In genomic region chr14:78632747-78633146, GRCm38 (mm10) we compare ENCODE assay signal across 19 mouse cellular contexts.
DNase-seq lines count a peak whose midpoint lies in the region; ATAC-seq and TF ChIP-seq lines count a peak whose summit lies in the region.
"Had no signal": no experiment of that assay in that cellular context is flagged by ENCODE, and none has a peak within 500 bp of the region (broad histone marks: within the 10 kb centered on the region; RNA-seq: fewer than 3 reads in every experiment).

No protein-coding gene starts in this region.

- H3K36me3 ChIP-seq in forebrain, postnatal 0 days (ENCODE audit: insufficient read depth), result no peaks in the 10 kb centered on the region
- no peaks in the 10 kb centered on the region for H3K36me3 ChIP-seq in forebrain, embryonic 13.5 days (ENCODE audit: poor library complexity, severe bottlenecking)
- no peaks in the 10 kb centered on the region for H3K36me3 ChIP-seq in hindbrain, embryonic 12.5 days
- no peaks in the 10 kb centered on the region for H3K36me3 ChIP-seq in hindbrain, embryonic 16.5 days (ENCODE audit: control insufficient read depth, insufficient read depth, low read length)
- H3K36me3 ChIP-seq in midbrain, embryonic 13.5 days, result no peaks in the 10 kb centered on the region
- no peaks in the 10 kb centered on the region for H3K36me3 ChIP-seq in midbrain, embryonic 15.5 days (replicated peaks)
- H3K36me3 ChIP-seq: embryonic facial prominence, embryonic 12.5 days; heart, embryonic 12.5 days; hindbrain, embryonic 15.5 days had no signal

- peak overlapping the region; percentile 41; the same call in 1 of the 2 replicates for H3K27ac ChIP-seq in forebrain, postnatal 0 days (ENCODE audit: low read depth, low read length)
- no peak overlapping the region for H3K27ac ChIP-seq in forebrain, embryonic 13.5 days
- no peak overlapping the region for H3K27ac ChIP-seq in hindbrain, embryonic 12.5 days
- no peak overlapping the region for H3K27ac ChIP-seq in hindbrain, embryonic 16.5 days (ENCODE audit: low read depth, low read length)
- H3K27ac ChIP-seq in midbrain, embryonic 13.5 days, result no peak overlapping the region
- H3K27ac ChIP-seq in midbrain, embryonic 15.5 days, result no peak overlapping the region
- H3K27ac ChIP-seq in olfactory bulb, adult 2 months (ENCODE audit: insufficient read depth, low read depth, low read length), result peak overlapping the region; percentile 58; the same call in 1 of the 2 replicates
- H3K27ac ChIP-seq: embryonic facial prominence, embryonic 12.5 days; hindbrain, embryonic 15.5 days had no signal

- WGBS in forebrain, postnatal 0 days, result 70% methylated on average over 6 of the region's 6 CpGs
- WGBS in forebrain, embryonic 13.5 days, result 86% methylated on average over 6 of the region's 6 CpGs
- WGBS in hindbrain, embryonic 12.5 days, result 70% methylated on average over 6 of the region's 6 CpGs
- WGBS in hindbrain, embryonic 16.5 days, result 45% methylated on average over 6 of the region's 6 CpGs
- 67% methylated on average over 6 of the region's 6 CpGs for WGBS in midbrain, embryonic 13.5 days
- 65% methylated on average over 6 of the region's 6 CpGs for WGBS in midbrain, embryonic 15.5 days
- 52% methylated on average over 6 of the region's 6 CpGs for WGBS in olfactory bulb, adult 2 months

- no peaks in the 10 kb centered on the region for H3K9me3 ChIP-seq in forebrain, postnatal 0 days (ENCODE audit: low read length)
- no peaks in the 10 kb centered on the region for H3K9me3 ChIP-seq in forebrain, embryonic 13.5 days (replicated peaks)
- no peaks in the 10 kb centered on the region for H3K9me3 ChIP-seq in hindbrain, embryonic 12.5 days (replicated peaks)
- no peaks in the 10 kb centered on the region for H3K9me3 ChIP-seq in hindbrain, embryonic 16.5 days (ENCODE audit: control insufficient read depth, low read length)
- H3K9me3 ChIP-seq in midbrain, embryonic 13.5 days, result no peaks in the 10 kb centered on the region
- no peaks in the 10 kb centered on the region for H3K9me3 ChIP-seq in midbrain, embryonic 15.5 days
- H3K9me3 ChIP-seq: embryonic facial prominence, embryonic 12.5 days; heart, embryonic 12.5 days; hindbrain, embryonic 15.5 days had no signal

- peak; percentile 88 for ATAC-seq in forebrain, postnatal 0 days
- ATAC-seq in forebrain, embryonic 13.5 days, result no peak
- ATAC-seq in hindbrain, embryonic 12.5 days (ENCODE audit: low FRiP score), result 0 out of 2 replicates have a peak, but pooled peaks have one; percentile 43
- ATAC-seq in hindbrain, embryonic 16.5 days, result no peak
- 0 out of 2 replicates have a peak, but pooled peaks have one; percentile 30 for ATAC-seq in midbrain, embryonic 13.5 days
- no peak for ATAC-seq in midbrain, embryonic 15.5 days (replicated peaks)
- ATAC-seq: activated CD4-positive, CD25-positive, alpha-beta regulatory T cell, adult 4 months; Patski had no signal

- no peak for TF ChIP-seq POLR2A in olfactory bulb, adult 2 months (IDR thresholded peaks at IDR 0.05; ENCODE audit: insufficient read depth, low read depth, low read length)

- no peaks in the 10 kb centered on the region for H3K4me1 ChIP-seq in forebrain, postnatal 0 days (ENCODE audit: insufficient read depth)
- H3K4me1 ChIP-seq in forebrain, embryonic 13.5 days, result peaks cover 5% of the 10 kb centered on the region; the same call in 1 of the 2 replicates
- peaks cover 7% of the 10 kb centered on the region; the same call in 1 of the 2 replicates for H3K4me1 ChIP-seq in hindbrain, embryonic 12.5 days
- H3K4me1 ChIP-seq in hindbrain, embryonic 16.5 days (ENCODE audit: control insufficient read depth, insufficient read depth, low read depth, low read length), result peaks cover 2% of the 10 kb centered on the region; the same call in 1 of the 2 replicates
- peaks cover 4% of the 10 kb centered on the region; the same call in 1 of the 2 replicates for H3K4me1 ChIP-seq in midbrain, embryonic 13.5 days (replicated peaks)
- no peaks in the 10 kb centered on the region for H3K4me1 ChIP-seq in midbrain, embryonic 15.5 days
- peaks cover 7% of the 10 kb centered on the region; the same call in 1 of the 2 replicates for H3K4me1 ChIP-seq in olfactory bulb, adult 2 months (ENCODE audit: control insufficient read depth, insufficient read depth, low read length)
- H3K4me1 ChIP-seq: embryonic facial prominence, embryonic 12.5 days; hindbrain, embryonic 15.5 days had no signal

- H3K27me3 ChIP-seq in forebrain, postnatal 0 days (ENCODE audit: insufficient read depth, low read length), result no peaks in the 10 kb centered on the region
- H3K27me3 ChIP-seq in forebrain, embryonic 13.5 days, result no peaks in the 10 kb centered on the region
- no peaks in the 10 kb centered on the region for H3K27me3 ChIP-seq in hindbrain, embryonic 12.5 days
- no peaks in the 10 kb centered on the region for H3K27me3 ChIP-seq in hindbrain, embryonic 16.5 days (replicated peaks; ENCODE audit: control insufficient read depth, insufficient read depth, low read length)
- H3K27me3 ChIP-seq in midbrain, embryonic 13.5 days, result no peaks in the 10 kb centered on the region
- H3K27me3 ChIP-seq in midbrain, embryonic 15.5 days (replicated peaks), result no peaks in the 10 kb centered on the region
- H3K27me3 ChIP-seq: CH12.LX; embryonic facial prominence, embryonic 12.5 days; heart, embryonic 12.5 days; hindbrain, embryonic 15.5 days; Patski had no signal

- no peak overlapping the region for H3K4me3 ChIP-seq in forebrain, postnatal 0 days (ENCODE audit: low read depth, low read length)
- no peak overlapping the region for H3K4me3 ChIP-seq in forebrain, embryonic 13.5 days
- H3K4me3 ChIP-seq in hindbrain, embryonic 12.5 days, result no peak overlapping the region
- H3K4me3 ChIP-seq in hindbrain, embryonic 16.5 days (ENCODE audit: low read length), result no peak overlapping the region
- no peak overlapping the region for H3K4me3 ChIP-seq in midbrain, embryonic 13.5 days (replicated peaks)
- H3K4me3 ChIP-seq in midbrain, embryonic 15.5 days, result no peak overlapping the region
- no peak overlapping the region for H3K4me3 ChIP-seq in olfactory bulb, adult 2 months (ENCODE audit: insufficient read depth, low read depth, low read length)
- H3K4me3 ChIP-seq: embryonic facial prominence, embryonic 12.5 days; heart, embryonic 12.5 days; hindbrain, embryonic 15.5 days had no signal

- H3K4me2 ChIP-seq in forebrain, postnatal 0 days (ENCODE audit: low read depth), result no peak overlapping the region
- H3K4me2 ChIP-seq in forebrain, embryonic 13.5 days, result no peak overlapping the region
- H3K4me2 ChIP-seq in hindbrain, embryonic 12.5 days (replicated peaks), result no peak overlapping the region
- no peak overlapping the region for H3K4me2 ChIP-seq in hindbrain, embryonic 16.5 days (ENCODE audit: low read length)
- H3K4me2 ChIP-seq in midbrain, embryonic 13.5 days (replicated peaks), result no peak overlapping the region
- H3K4me2 ChIP-seq in midbrain, embryonic 15.5 days, result no peak overlapping the region
- H3K4me2 ChIP-seq: embryonic facial prominence, embryonic 12.5 days; heart, embryonic 12.5 days; hindbrain, embryonic 15.5 days had no signal

- no peak overlapping the region for H3K9ac ChIP-seq in forebrain, postnatal 0 days
- no peak overlapping the region for H3K9ac ChIP-seq in forebrain, embryonic 13.5 days
- H3K9ac ChIP-seq in hindbrain, embryonic 12.5 days, result no peak overlapping the region
- no peak overlapping the region for H3K9ac ChIP-seq in hindbrain, embryonic 16.5 days (ENCODE audit: low read depth, low read length)
- H3K9ac ChIP-seq in midbrain, embryonic 13.5 days (replicated peaks), result no peak overlapping the region
- H3K9ac ChIP-seq in midbrain, embryonic 15.5 days, result no peak overlapping the region
- H3K9ac ChIP-seq: embryonic facial prominence, embryonic 12.5 days; heart, embryonic 12.5 days; hindbrain, embryonic 15.5 days had no signal

- no peak for TF ChIP-seq CTCF in forebrain, postnatal 0 days (IDR thresholded peaks at IDR 0.05; ENCODE audit: low read depth)
- TF ChIP-seq CTCF in olfactory bulb, adult 2 months (IDR thresholded peaks at IDR 0.05; ENCODE audit: insufficient read depth, low read depth, low read length), result no peak

- peak; percentile 50 for DNase-seq in forebrain, postnatal 0 days
- DNase-seq: adrenal gland, postnatal 14 days; cerebellum, adult 2 months; cerebellum, postnatal 10 days; gastrocnemius, postnatal 14 days; heart, postnatal 36 days; kidney, adult 11 months had no signal

Comparison
In these comparisons a context has a peak if more than half of its experiments do, and no peak if none do; other contexts are left out.
1. ATAC-seq: peak in forebrain, postnatal 0 days (single experiment), hindbrain, embryonic 12.5 days (single experiment) and midbrain, embryonic 13.5 days (single experiment); none in forebrain, embryonic 13.5 days (single experiment), hindbrain, embryonic 16.5 days (single experiment) and midbrain, embryonic 15.5 days (single experiment).
2. H3K27ac ChIP-seq: peak in forebrain, postnatal 0 days (single experiment) and olfactory bulb, adult 2 months (single experiment); none in forebrain, embryonic 13.5 days (single experiment), hindbrain, embryonic 12.5 days (single experiment), hindbrain, embryonic 16.5 days (single experiment), midbrain, embryonic 13.5 days (single experiment) and midbrain, embryonic 15.5 days (single experiment).